Mouse (Mus musculus): ENCODE measurements at regions not wholly inside any gene's neighbourhood (a gene's known extent, or its start where the extent isn't known, plus 50 kb on each side); places are given as distances from the start of the nearest gene placed in this dataset.

DNA sequence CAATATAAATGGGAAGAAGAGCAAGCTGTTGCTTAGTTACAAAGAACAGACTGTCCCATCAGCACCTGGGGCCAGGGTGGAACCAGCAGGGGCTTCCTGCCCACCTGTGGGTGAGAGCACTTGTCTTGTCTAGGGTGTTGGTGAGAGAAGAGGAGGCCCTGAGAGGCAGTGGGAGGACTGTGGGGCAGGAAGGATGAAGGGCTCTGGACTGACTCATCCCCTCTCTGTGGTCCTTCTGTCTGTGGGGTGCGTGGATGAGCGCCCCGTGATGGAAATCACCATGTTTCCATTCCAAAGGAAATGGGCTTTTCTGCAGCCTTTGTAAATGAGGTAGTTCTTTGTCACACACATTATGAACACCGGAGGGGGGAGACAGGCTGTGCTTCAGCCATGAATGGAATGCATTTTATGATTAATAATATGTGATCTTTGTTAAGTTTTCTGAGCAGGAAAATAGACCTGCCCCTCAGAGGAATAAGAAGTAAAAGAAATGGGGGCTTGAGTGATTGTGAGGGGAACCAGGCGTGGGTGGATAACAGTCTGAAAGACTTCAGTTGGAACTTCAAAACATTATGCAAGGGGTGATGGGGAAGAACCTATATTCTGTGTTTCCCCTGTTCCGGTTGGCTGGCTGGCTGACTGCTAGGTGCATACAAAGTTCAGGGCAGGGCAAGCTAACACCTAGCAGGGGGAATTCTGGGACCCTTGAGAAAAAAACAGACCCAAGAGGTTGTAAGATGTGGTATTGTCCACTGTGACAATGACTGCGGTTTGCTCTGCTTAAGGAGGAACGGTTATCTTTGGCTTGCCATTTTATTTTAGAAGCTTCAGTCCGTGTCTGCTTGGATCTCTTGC is 237.3 kb downstream of the Gadd45g start:
- Histone ChIP-seq H3K27me3 (ENCODE audit: control insufficient read depth, insufficient read depth, insufficient read length) (no peaks in the 10 kb centered on the region), H3K4me3 (ENCODE audit: insufficient read depth, poor library complexity, severe bottlenecking) (no peak overlapping the region), H3K36me3 (ENCODE audit: control insufficient read depth, insufficient read depth) (no peaks in the 10 kb centered on the region), H3K79me3 (ENCODE audit: low read depth) (no peaks in the 10 kb centered on the region), H3ac (ENCODE audit: control insufficient read depth, insufficient read length, low read depth) (no peak overlapping the region), H3K79me2 (ENCODE audit: control insufficient read depth, insufficient read depth) (no peaks in the 10 kb centered on the region)
- TF ChIP-seq MYOG (IDR thresholded peaks at IDR 0.05; ENCODE audit: control insufficient read depth, extremely low read depth, insufficient read length) (no peak), CTCF (IDR thresholded peaks at IDR 0.05; ENCODE audit: control insufficient read depth, insufficient read depth, insufficient read length) (no peak), MYOD1 (IDR thresholded peaks at IDR 0.05; ENCODE audit: control insufficient read depth, insufficient read length, low read depth) (no peak), CEBPB (IDR thresholded peaks at IDR 0.05; ENCODE audit: low read depth) (no peak), MAX (IDR thresholded peaks at IDR 0.05) (no peak), USF1 (IDR thresholded peaks at IDR 0.05; ENCODE audit: low read depth) (no peak), FOSL1 (IDR thresholded peaks at IDR 0.05; ENCODE audit: insufficient read depth, low read length, poor library complexity, severe bottlenecking) (no peak)

DNA sequence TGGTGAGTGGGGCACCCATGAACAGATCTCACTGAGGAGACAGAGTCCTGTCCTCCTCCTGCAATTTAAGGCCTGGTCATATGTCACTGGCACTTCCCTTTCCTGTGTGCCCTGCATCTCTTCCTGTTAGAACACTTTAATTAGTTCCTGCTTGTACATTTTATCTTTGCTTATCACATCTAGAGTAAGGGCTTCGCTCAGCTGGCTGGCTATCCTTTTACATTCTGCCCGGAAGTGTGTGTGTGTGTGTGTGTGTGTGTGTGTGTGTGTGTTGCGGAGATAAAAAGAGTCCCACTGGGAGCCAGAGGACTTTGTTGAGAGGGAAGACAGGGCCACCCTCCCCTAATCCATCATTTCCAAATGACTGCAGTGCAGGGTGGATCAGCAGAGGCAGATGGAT is 238.6 kb downstream of the Gadd45g start:
- Histone ChIP-seq H3K36me3 (ENCODE audit: control insufficient read depth, insufficient read depth) (no peaks in the 10 kb centered on the region), H3K79me3 (ENCODE audit: low read depth) (no peaks in the 10 kb centered on the region), H3K27me3 (ENCODE audit: control insufficient read depth, insufficient read depth, insufficient read length) (no peaks in the 10 kb centered on the region), H3K79me2 (ENCODE audit: control insufficient read depth, insufficient read depth) (no peaks in the 10 kb centered on the region), H3K4me3 (ENCODE audit: insufficient read depth, poor library complexity, severe bottlenecking) (no peak overlapping the region), H3ac (ENCODE audit: control insufficient read depth, insufficient read length, low read depth) (no peak overlapping the region)
- TF ChIP-seq CTCF (IDR thresholded peaks at IDR 0.05; ENCODE audit: control insufficient read depth, insufficient read depth, insufficient read length) (no peak), FOSL1 (IDR thresholded peaks at IDR 0.05; ENCODE audit: insufficient read depth, low read length, poor library complexity, severe bottlenecking) (no peak), MYOG (IDR thresholded peaks at IDR 0.05; ENCODE audit: control insufficient read depth, extremely low read depth, insufficient read length) (no peak)

DNA sequence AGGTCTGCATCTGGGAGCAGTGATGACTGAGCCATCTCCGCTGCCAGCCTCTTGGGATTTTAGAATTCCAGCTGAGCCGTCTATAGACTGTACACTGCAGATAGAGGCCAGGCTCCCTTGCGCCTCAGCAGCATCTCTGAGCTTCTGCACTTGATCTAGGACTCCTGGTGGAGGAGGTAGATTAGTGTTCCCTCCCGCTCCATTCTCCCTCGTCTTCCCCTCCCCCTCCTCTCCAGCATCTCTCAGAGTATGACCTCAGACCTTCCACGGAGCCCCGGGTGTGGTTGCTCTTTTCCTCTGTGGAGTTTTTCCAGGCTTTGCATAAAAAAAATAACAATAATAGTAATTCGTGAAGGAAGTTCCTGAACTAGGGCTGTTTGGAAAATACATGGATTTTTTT is 241.8 kb downstream of the Gadd45g start:
- no peak overlapping the region for H3ac ChIP-seq (ENCODE audit: control insufficient read depth, insufficient read length, low read depth)
- TF ChIP-seq CTCF (IDR thresholded peaks at IDR 0.05; ENCODE audit: control insufficient read depth, insufficient read depth, insufficient read length) = no peak
- no peak for TF ChIP-seq MAX (IDR thresholded peaks at IDR 0.05)
- TF ChIP-seq CEBPB (IDR thresholded peaks at IDR 0.05; ENCODE audit: low read depth) = no peak
- TF ChIP-seq FOSL1 (IDR thresholded peaks at IDR 0.05; ENCODE audit: insufficient read depth, low read length, poor library complexity, severe bottlenecking) = no peak
- TF ChIP-seq MYOG (IDR thresholded peaks at IDR 0.05; ENCODE audit: control insufficient read depth, extremely low read depth, insufficient read length) = no peak
- no peak for TF ChIP-seq USF1 (IDR thresholded peaks at IDR 0.05; ENCODE audit: low read depth)

GRCm38 (mm10) chr13:52090365-52090764 is 243.9 kb downstream of the Gadd45g start:
- no peaks in the 10 kb centered on the region for H3K79me3 ChIP-seq (ENCODE audit: low read depth)
- H3K36me3 ChIP-seq (ENCODE audit: control insufficient read depth, insufficient read depth) = no peaks in the 10 kb centered on the region
- no peaks in the 10 kb centered on the region for H3K79me2 ChIP-seq (ENCODE audit: control insufficient read depth, insufficient read depth)
- H3K27me3 ChIP-seq (ENCODE audit: control insufficient read depth, insufficient read depth, insufficient read length) = no peaks in the 10 kb centered on the region
- no peak for TF ChIP-seq MYOD1 (IDR thresholded peaks at IDR 0.05; ENCODE audit: control insufficient read depth, insufficient read length, low read depth)
- no peak for TF ChIP-seq FOSL1 (IDR thresholded peaks at IDR 0.05; ENCODE audit: insufficient read depth, low read length, poor library complexity, severe bottlenecking)
- TF ChIP-seq USF1 (IDR thresholded peaks at IDR 0.05; ENCODE audit: low read depth) = no peak
- no peak for TF ChIP-seq CTCF (IDR thresholded peaks at IDR 0.05; ENCODE audit: control insufficient read depth, insufficient read depth, insufficient read length)
- no peak for TF ChIP-seq CEBPB (IDR thresholded peaks at IDR 0.05; ENCODE audit: low read depth)
- no peak for TF ChIP-seq MAX (IDR thresholded peaks at IDR 0.05)
- TF ChIP-seq MYOG (IDR thresholded peaks at IDR 0.05; ENCODE audit: control insufficient read depth, extremely low read depth, insufficient read length) = no peak
- H3K4me3 ChIP-seq (ENCODE audit: insufficient read depth, poor library complexity, severe bottlenecking) = no peak overlapping the region
- no peak overlapping the region for H3ac ChIP-seq (ENCODE audit: control insufficient read depth, insufficient read length, low read depth)

More for the DNA sequence above, 241.8 kb downstream of the Gadd45g start:
- H3K79me2 ChIP-seq (ENCODE audit: control insufficient read depth, insufficient read depth) = no peaks in the 10 kb centered on the region
- H3K79me3 ChIP-seq (ENCODE audit: low read depth) = no peaks in the 10 kb centered on the region
- H3K27me3 ChIP-seq (ENCODE audit: control insufficient read depth, insufficient read depth, insufficient read length) = no peaks in the 10 kb centered on the region
- H3K36me3 ChIP-seq (ENCODE audit: control insufficient read depth, insufficient read depth) = no peaks in the 10 kb centered on the region
- no peak overlapping the region for H3K4me3 ChIP-seq (ENCODE audit: insufficient read depth, poor library complexity, severe bottlenecking)

GRCm38 (mm10) chr13:52094785-52095184 is 248.3 kb downstream of the Gadd45g start:
- Histone ChIP-seq H3K27me3 (ENCODE audit: control insufficient read depth, insufficient read depth, insufficient read length) (no peaks in the 10 kb centered on the region), H3ac (ENCODE audit: control insufficient read depth, insufficient read length, low read depth) (no peak overlapping the region), H3K79me3 (ENCODE audit: low read depth) (no peaks in the 10 kb centered on the region), H3K36me3 (ENCODE audit: control insufficient read depth, insufficient read depth) (no peaks in the 10 kb centered on the region), H3K4me3 (ENCODE audit: insufficient read depth, poor library complexity, severe bottlenecking) (no peak overlapping the region), H3K79me2 (ENCODE audit: control insufficient read depth, insufficient read depth) (no peaks in the 10 kb centered on the region)
- TF ChIP-seq MYOD1 (IDR thresholded peaks at IDR 0.05; ENCODE audit: control insufficient read depth, insufficient read length, low read depth) (peak; percentile 53), MYOG (IDR thresholded peaks at IDR 0.05; ENCODE audit: control insufficient read depth, extremely low read depth, insufficient read length) (no peak)

DNA sequence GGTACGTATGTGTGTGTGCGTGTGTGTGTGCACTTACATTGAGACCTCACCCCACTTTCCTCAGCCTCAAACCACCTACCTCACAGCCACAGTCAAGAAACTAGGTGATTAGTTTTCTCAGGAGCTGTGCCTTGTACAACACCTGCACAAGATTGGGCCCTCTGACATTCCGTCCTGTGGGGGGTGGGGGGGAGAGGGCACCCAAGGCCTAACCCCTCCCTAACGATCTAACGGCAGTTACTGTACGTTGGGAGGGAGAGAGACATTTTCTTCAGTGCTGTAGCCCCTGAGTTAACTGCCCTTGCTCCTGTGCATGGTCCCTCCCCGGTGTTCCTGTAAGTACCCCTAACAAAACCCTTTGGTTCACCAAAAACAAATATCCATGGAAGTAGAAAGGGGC is 250.0 kb downstream of the Gadd45g start:
- Histone ChIP-seq H3ac (ENCODE audit: control insufficient read depth, insufficient read length, low read depth) (no peak overlapping the region), H3K79me3 (ENCODE audit: low read depth) (no peaks in the 10 kb centered on the region), H3K27me3 (ENCODE audit: control insufficient read depth, insufficient read depth, insufficient read length) (no peaks in the 10 kb centered on the region), H3K36me3 (ENCODE audit: control insufficient read depth, insufficient read depth) (no peaks in the 10 kb centered on the region), H3K79me2 (ENCODE audit: control insufficient read depth, insufficient read depth) (no peaks in the 10 kb centered on the region), H3K4me3 (ENCODE audit: insufficient read depth, poor library complexity, severe bottlenecking) (no peak overlapping the region)
- TF ChIP-seq MAX (IDR thresholded peaks at IDR 0.05) = no peak
- TF ChIP-seq CEBPB (IDR thresholded peaks at IDR 0.05; ENCODE audit: low read depth) = no peak
- TF ChIP-seq CTCF (IDR thresholded peaks at IDR 0.05; ENCODE audit: control insufficient read depth, insufficient read depth, insufficient read length) = no peak
- TF ChIP-seq MYOD1 (IDR thresholded peaks at IDR 0.05; ENCODE audit: control insufficient read depth, insufficient read length, low read depth) = no peak
- TF ChIP-seq FOSL1 (IDR thresholded peaks at IDR 0.05; ENCODE audit: insufficient read depth, low read length, poor library complexity, severe bottlenecking) = no peak
- TF ChIP-seq USF1 (IDR thresholded peaks at IDR 0.05; ENCODE audit: low read depth) = no peak
- TF ChIP-seq MYOG (IDR thresholded peaks at IDR 0.05; ENCODE audit: control insufficient read depth, extremely low read depth, insufficient read length) = no peak

All from C2C12 (cell line).